Mouse (Mus musculus) neural tube, embryonic 14.5 days (tissue): ENCODE measurements around the gene Rassf10. TPM values are rescaled to one million over a fixed set of nuclear protein-coding genes. Genes with fewer than 3 reads are reported as not detected.

ENCODE experiments used
- ATAC-seq: fragments of 200-750 bp; cut with Nextera tagmentation; 2 replicates; pipeline ENCODE4 v1.8.0; 2017; ENCODE audit warnings: low read depth, mild to moderate bottlenecking, moderate TSS enrichment, moderate library complexity
- H3K27ac ChIP-seq: fragments of 300-500 bp; sonication (generic); 2 replicates; pipeline ENCODE4 v1.5.1; 2014; ENCODE audit warnings: low read depth, mild to moderate bottlenecking, control low read depth, low read length, moderate library complexity, mixed read lengths
- H3K27me3 ChIP-seq: fragments of 300-500 bp; sonication (generic); 2 replicates; pipeline ENCODE4 v1.6.1; 2014; ENCODE audit warnings: low read length; ENCODE audit not compliant: control insufficient read depth, insufficient read depth
- H3K36me3 ChIP-seq: fragments of 300-500 bp; sonication (generic); 2 replicates; pipeline ENCODE4 v1.6.1; 2014; ENCODE audit warnings: low read length, mixed read lengths; ENCODE audit not compliant: control insufficient read depth, insufficient read depth
- H3K4me1 ChIP-seq: fragments of 300-500 bp; sonication (generic); 2 replicates; pipeline ENCODE4 v1.6.1; 2014; ENCODE audit warnings: low read length; ENCODE audit not compliant: control insufficient read depth, insufficient read depth
- H3K4me2 ChIP-seq: fragments of 300-500 bp; sonication (generic); 2 replicates; pipeline ENCODE4 v1.6.1; 2014; ENCODE audit warnings: mild to moderate bottlenecking, low read depth, low read length, control low read depth
- H3K4me3 ChIP-seq: fragments of 300-500 bp; sonication (generic); 2 replicates; pipeline ENCODE4 v1.5.1; 2014; ENCODE audit warnings: low read depth, low read length, control low read depth, mixed read lengths
- H3K9ac ChIP-seq: fragments of 300-500 bp; sonication (generic); replicated peaks from 2 replicates; pipeline ENCODE4 v1.6.1; 2014; ENCODE audit warnings: low read depth, mild to moderate bottlenecking, control low read depth, low read length, mixed read lengths
- H3K9me3 ChIP-seq: fragments of 300-500 bp; sonication (generic); 2 replicates; pipeline ENCODE4 v1.6.1; 2016; ENCODE audit warnings: low read length; ENCODE audit not compliant: control insufficient read depth
- WGBS: fragments of 180-500 bp; shearing (Covaris S2); extraction: QIAGEN DNeasy Blood & Tissue Kit; methylation state at CpG from one replicate; pipeline ENCODE4 v1.1.7; 2014; 5-methylcytosine and 5-hydroxymethylcytosine counted together
- polyA plus RNA-seq: library from polyadenylated mRNA; unstranded; fragments of >200 nt; fragmentation: Nextera tagmentation; extraction: Ambion mirVana; gene quantifications from 2 replicates; pipeline ENCODE4 v1.2.1, GENCODE M21; 2014

The Rassf10 gene
- polyA plus RNA-seq, 1 experiment from 2014 or later: 2.5 TPM

GRCm38 (mm10) chr7:112954351-112955102 is 765 bp downstream of the Rassf10 start:
- Histone ChIP-seq H3K36me3 (no peaks in the 10 kb centered on the region), H3K9ac (peak overlapping the region; percentile 37), H3K27ac (0 out of 2 replicates have a peak overlapping the region, but pooled peaks have one; percentile 5), H3K4me1 (no peaks in the 10 kb centered on the region), H3K27me3 (peaks cover 23% of the 10 kb centered on the region), H3K4me3 (peak overlapping the region; percentile 44), H3K9me3 (no peaks in the 10 kb centered on the region), H3K4me2 (peak overlapping the region; percentile 79)
- peak; percentile 62; the same call in 1 of the 2 replicates for ATAC-seq
- under 1% methylated on average over 82 of the region's 82 CpGs for WGBS

GRCm38 (mm10) chr7:112955103-112955827 is 1.5 kb downstream of the Rassf10 start:
- Histone ChIP-seq H3K36me3 (no peaks in the 10 kb centered on the region), H3K27ac (no peak overlapping the region), H3K9ac (peak overlapping the region; percentile 37), H3K27me3 (peaks cover 23% of the 10 kb centered on the region), H3K4me1 (no peaks in the 10 kb centered on the region), H3K4me3 (peak overlapping the region; percentile 44), H3K4me2 (peak overlapping the region; percentile 79), H3K9me3 (no peaks in the 10 kb centered on the region)
- ATAC-seq: peak; percentile 54
- WGBS: 3% methylated on average over 37 of the region's 40 CpGs

DNA sequence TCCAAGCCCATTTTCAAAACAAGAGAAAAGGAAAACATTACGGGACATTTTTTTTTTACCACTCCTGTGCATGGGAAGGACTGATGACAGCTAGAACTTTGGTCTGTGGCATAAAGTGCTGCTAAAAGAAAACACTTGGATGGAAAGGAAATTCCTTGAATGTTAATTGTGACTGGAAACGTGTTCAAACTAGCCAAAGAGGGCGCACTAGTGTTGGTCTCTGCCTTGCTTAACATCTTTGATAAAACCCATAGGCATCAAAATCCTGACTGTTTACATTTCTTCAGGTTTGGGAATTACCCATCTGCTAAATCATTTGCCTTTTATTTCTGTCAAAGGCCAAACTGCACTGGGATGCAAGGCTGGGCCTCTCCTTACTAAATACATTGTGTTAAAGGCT is 2.2 kb downstream of the Rassf10 start:
- Histone ChIP-seq H3K4me2 (peak overlapping the region; percentile 79), H3K4me3 (peak overlapping the region; percentile 44), H3K9ac (no peak overlapping the region), H3K4me1 (no peaks in the 10 kb centered on the region), H3K27me3 (peaks cover 23% of the 10 kb centered on the region), H3K27ac (no peak overlapping the region), H3K36me3 (no peaks in the 10 kb centered on the region), H3K9me3 (no peaks in the 10 kb centered on the region)
- WGBS: 42% methylated on average over 3 of the region's 3 CpGs
- no peak for ATAC-seq

- Histone ChIP-seq H3K4me2 (peak overlapping the region; percentile 79), H3K27me3 (peaks cover 23% of the 10 kb centered on the region), H3K36me3 (no peaks in the 10 kb centered on the region), H3K9me3 (no peaks in the 10 kb centered on the region), H3K4me1 (no peaks in the 10 kb centered on the region), H3K27ac (no peak overlapping the region), H3K4me3 (peak overlapping the region; percentile 44; the same call in 1 of the 2 replicates), H3K9ac (no peak overlapping the region)
- WGBS: 74% methylated on average over 7 of the region's 7 CpGs
- no peak for ATAC-seq
These were observed 3.2 kb downstream of the Rassf10 start for GRCm38 (mm10) chr7:112956961-112957360.

GRCm38 (mm10) chr7:112957630-112958029 is 3.9 kb downstream of the Rassf10 start:
- WGBS: 42% methylated on average over 6 of the region's 6 CpGs
- peak overlapping the region; percentile 79; the same call in 1 of the 2 replicates for H3K4me2 ChIP-seq
- H3K27ac ChIP-seq: no peak overlapping the region
- no peaks in the 10 kb centered on the region for H3K36me3 ChIP-seq
- H3K4me3 ChIP-seq: no peak overlapping the region
- no peak overlapping the region for H3K9ac ChIP-seq
- peaks cover 23% of the 10 kb centered on the region for H3K27me3 ChIP-seq
- ATAC-seq: no peak
- no peaks in the 10 kb centered on the region for H3K9me3 ChIP-seq
- H3K4me1 ChIP-seq: no peaks in the 10 kb centered on the region

GRCm38 (mm10) chr7:112966382-112966781 is 12.6 kb downstream of the Rassf10 start:
- H3K4me3 ChIP-seq: no peak overlapping the region
- no peak overlapping the region for H3K4me2 ChIP-seq
- no peaks in the 10 kb centered on the region; the same call in 1 of the 2 replicates for H3K9me3 ChIP-seq
- H3K4me1 ChIP-seq: no peaks in the 10 kb centered on the region
- H3K27me3 ChIP-seq: no peaks in the 10 kb centered on the region
- no peak overlapping the region for H3K9ac ChIP-seq
- no peaks in the 10 kb centered on the region for H3K36me3 ChIP-seq
- H3K27ac ChIP-seq: no peak overlapping the region
- no peak for ATAC-seq
- WGBS: 67% methylated on average over 6 of the region's 6 CpGs

- H3K4me1 ChIP-seq: no peaks in the 10 kb centered on the region
- WGBS: 27% methylated on average over 3 of the region's 3 CpGs
- H3K4me2 ChIP-seq: no peak overlapping the region
- H3K9me3 ChIP-seq: no peaks in the 10 kb centered on the region; the same call in 1 of the 2 replicates
- ATAC-seq: no peak
- no peak overlapping the region for H3K4me3 ChIP-seq
- no peaks in the 10 kb centered on the region for H3K36me3 ChIP-seq
- H3K9ac ChIP-seq: no peak overlapping the region
- no peak overlapping the region for H3K27ac ChIP-seq
- H3K27me3 ChIP-seq: no peaks in the 10 kb centered on the region
These were observed 13.0 kb downstream of the Rassf10 start for GRCm38 (mm10) chr7:112966786-112967185.

DNA sequence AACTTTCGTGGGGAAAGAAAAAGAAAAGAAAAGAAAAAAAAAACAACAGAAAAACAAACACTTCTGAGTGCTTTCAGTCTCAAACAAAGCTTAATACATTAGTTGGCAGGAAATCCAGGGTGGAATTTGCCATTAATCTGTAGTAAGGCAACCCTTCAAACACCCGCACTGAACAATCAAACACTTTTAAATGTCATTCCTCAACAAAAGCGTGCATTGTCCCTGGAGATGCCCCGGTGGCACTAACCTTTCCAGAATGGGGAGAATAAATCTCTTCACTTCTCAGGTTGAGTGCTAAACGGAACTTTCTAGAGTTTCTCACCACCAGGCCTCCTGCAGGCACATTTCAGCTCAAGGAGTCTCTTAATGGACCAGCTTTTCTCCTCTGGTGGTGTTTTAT is 29.6 kb downstream of the Rassf10 start:
- Histone ChIP-seq H3K4me1 (no peaks in the 10 kb centered on the region), H3K36me3 (no peaks in the 10 kb centered on the region), H3K27ac (no peak overlapping the region), H3K27me3 (no peaks in the 10 kb centered on the region), H3K9ac (no peak overlapping the region), H3K4me2 (no peak overlapping the region), H3K9me3 (no peaks in the 10 kb centered on the region), H3K4me3 (no peak overlapping the region)
- WGBS: 12% methylated on average over 5 of the region's 5 CpGs
- no peak for ATAC-seq
